Mouse (Mus musculus): ENCODE measurements at regions not wholly inside any gene's neighbourhood (a gene's known extent, or its start where the extent isn't known, plus 50 kb on each side); places are given as distances from the start of the nearest gene placed in this dataset.

GRCm38 (mm10) chr7:124914479-124914878 lies 530.0 kb upstream of the Kdm8 start:
- no peaks in the 10 kb centered on the region for H3K27me3 ChIP-seq (replicated peaks; ENCODE audit: control insufficient read depth, insufficient read depth, low read length)
- 52% methylated on average over 4 of the region's 4 CpGs for WGBS
- H3K4me2 ChIP-seq (ENCODE audit: low read length): no peak overlapping the region
- no peaks in the 10 kb centered on the region; the same call in 1 of the 2 replicates for H3K9me3 ChIP-seq (ENCODE audit: control insufficient read depth, low read length)
- H3K27ac ChIP-seq (ENCODE audit: low read depth): no peak overlapping the region
- no peaks in the 10 kb centered on the region for H3K36me3 ChIP-seq (ENCODE audit: control insufficient read depth, insufficient read depth, low read length)
- H3K4me1 ChIP-seq (replicated peaks; ENCODE audit: control insufficient read depth, insufficient read depth, low read length): no peaks in the 10 kb centered on the region
- no peak overlapping the region for H3K4me3 ChIP-seq (ENCODE audit: low read depth, low read length)
- no peak for DNase-seq (ENCODE audit: low spot score)
- H3K9ac ChIP-seq (ENCODE audit: low read length): no peak overlapping the region
- no peak for ATAC-seq (replicated peaks; ENCODE audit: low FRiP score, low TSS enrichment, low read depth)

- Histone ChIP-seq H3K4me3 (ENCODE audit: low read depth, low read length) (no peak overlapping the region), H3K36me3 (ENCODE audit: control insufficient read depth, insufficient read depth, low read length) (no peaks in the 10 kb centered on the region), H3K27me3 (replicated peaks; ENCODE audit: control insufficient read depth, insufficient read depth, low read length) (no peaks in the 10 kb centered on the region), H3K27ac (ENCODE audit: low read depth) (no peak overlapping the region), H3K4me2 (ENCODE audit: low read length) (no peak overlapping the region), H3K9me3 (ENCODE audit: control insufficient read depth, low read length) (no peaks in the 10 kb centered on the region), H3K4me1 (replicated peaks; ENCODE audit: control insufficient read depth, insufficient read depth, low read length) (no peaks in the 10 kb centered on the region), H3K9ac (ENCODE audit: low read length) (no peak overlapping the region)
- WGBS: 34% methylated on average over 6 of the region's 6 CpGs
- no peak for ATAC-seq (replicated peaks; ENCODE audit: low FRiP score, low TSS enrichment, low read depth)
- no peak for DNase-seq (ENCODE audit: low spot score)
Observed at GRCm38 (mm10) chr7:124914972-124915371, 529.5 kb upstream of the Kdm8 start.

- no peak overlapping the region for H3K4me3 ChIP-seq (ENCODE audit: low read depth, low read length)
- H3K4me1 ChIP-seq (replicated peaks; ENCODE audit: control insufficient read depth, insufficient read depth, low read length): no peaks in the 10 kb centered on the region
- no peak overlapping the region for H3K27ac ChIP-seq (ENCODE audit: low read depth)
- no peak overlapping the region for H3K4me2 ChIP-seq (ENCODE audit: low read length)
- no peak overlapping the region for H3K9ac ChIP-seq (ENCODE audit: low read length)
- DNase-seq (ENCODE audit: low spot score): no peak
- H3K9me3 ChIP-seq (ENCODE audit: control insufficient read depth, low read length): no peaks in the 10 kb centered on the region
- 57% methylated on average over 5 of the region's 5 CpGs for WGBS
- no peak for ATAC-seq (replicated peaks; ENCODE audit: low FRiP score, low TSS enrichment, low read depth)
- H3K36me3 ChIP-seq (ENCODE audit: control insufficient read depth, insufficient read depth, low read length): no peaks in the 10 kb centered on the region
- H3K27me3 ChIP-seq (replicated peaks; ENCODE audit: control insufficient read depth, insufficient read depth, low read length): no peaks in the 10 kb centered on the region
Observed at GRCm38 (mm10) chr7:124915637-124916036, 528.8 kb upstream of the Kdm8 start.

GRCm38 (mm10) chr7:124917606-124918120 lies 526.8 kb upstream of the Kdm8 start:
- Histone ChIP-seq H3K36me3 (ENCODE audit: control insufficient read depth, insufficient read depth, low read length) (no peaks in the 10 kb centered on the region), H3K9ac (ENCODE audit: low read length) (no peak overlapping the region), H3K4me3 (ENCODE audit: low read depth, low read length) (no peak overlapping the region), H3K9me3 (ENCODE audit: control insufficient read depth, low read length) (no peaks in the 10 kb centered on the region), H3K27ac (ENCODE audit: low read depth) (no peak overlapping the region), H3K4me2 (ENCODE audit: low read length) (no peak overlapping the region), H3K27me3 (replicated peaks; ENCODE audit: control insufficient read depth, insufficient read depth, low read length) (no peaks in the 10 kb centered on the region), H3K4me1 (replicated peaks; ENCODE audit: control insufficient read depth, insufficient read depth, low read length) (no peaks in the 10 kb centered on the region)
- no peak for ATAC-seq (replicated peaks; ENCODE audit: low FRiP score, low TSS enrichment, low read depth)
- DNase-seq (ENCODE audit: low spot score): no peak
- 30% methylated on average over 5 of the region's 5 CpGs for WGBS

GRCm38 (mm10) chr7:124922806-124923205 lies 521.7 kb upstream of the Kdm8 start:
- H3K9ac ChIP-seq (ENCODE audit: low read length): no peak overlapping the region
- WGBS: 48% methylated on average over 7 of the region's 7 CpGs
- DNase-seq (ENCODE audit: low spot score): no peak
- no peak overlapping the region for H3K4me2 ChIP-seq (ENCODE audit: low read length)
- no peaks in the 10 kb centered on the region for H3K4me1 ChIP-seq (replicated peaks; ENCODE audit: control insufficient read depth, insufficient read depth, low read length)
- no peaks in the 10 kb centered on the region for H3K36me3 ChIP-seq (ENCODE audit: control insufficient read depth, insufficient read depth, low read length)
- H3K27me3 ChIP-seq (replicated peaks; ENCODE audit: control insufficient read depth, insufficient read depth, low read length): no peaks in the 10 kb centered on the region
- no peak for ATAC-seq (replicated peaks; ENCODE audit: low FRiP score, low TSS enrichment, low read depth)
- H3K4me3 ChIP-seq (ENCODE audit: low read depth, low read length): no peak overlapping the region
- no peaks in the 10 kb centered on the region for H3K9me3 ChIP-seq (ENCODE audit: control insufficient read depth, low read length)
- H3K27ac ChIP-seq (ENCODE audit: low read depth): no peak overlapping the region

- no peak overlapping the region for H3K4me2 ChIP-seq (ENCODE audit: low read length)
- DNase-seq (ENCODE audit: low spot score) (no peak), ATAC-seq (replicated peaks; ENCODE audit: low FRiP score, low TSS enrichment, low read depth) (no peak)
- H3K4me1 ChIP-seq (replicated peaks; ENCODE audit: control insufficient read depth, insufficient read depth, low read length): no peaks in the 10 kb centered on the region
- H3K4me3 ChIP-seq (ENCODE audit: low read depth, low read length): no peak overlapping the region
- H3K36me3 ChIP-seq (ENCODE audit: control insufficient read depth, insufficient read depth, low read length): no peaks in the 10 kb centered on the region
- H3K9me3 ChIP-seq (ENCODE audit: control insufficient read depth, low read length): no peaks in the 10 kb centered on the region
- WGBS: 69% methylated on average over 3 of the region's 3 CpGs
- H3K27me3 ChIP-seq (replicated peaks; ENCODE audit: control insufficient read depth, insufficient read depth, low read length): no peaks in the 10 kb centered on the region
- H3K27ac ChIP-seq (ENCODE audit: low read depth): no peak overlapping the region
- H3K9ac ChIP-seq (ENCODE audit: low read length): no peak overlapping the region
Observed at GRCm38 (mm10) chr7:124933573-124933972, 510.9 kb upstream of the Kdm8 start.

GRCm38 (mm10) chr7:124939357-124939756 lies 505.1 kb upstream of the Kdm8 start:
- WGBS: 91% methylated on average over 1 of the region's 1 CpGs
- Histone ChIP-seq H3K27me3 (replicated peaks; ENCODE audit: control insufficient read depth, insufficient read depth, low read length) (no peaks in the 10 kb centered on the region), H3K4me1 (replicated peaks; ENCODE audit: control insufficient read depth, insufficient read depth, low read length) (no peaks in the 10 kb centered on the region), H3K9me3 (ENCODE audit: control insufficient read depth, low read length) (no peaks in the 10 kb centered on the region), H3K4me3 (ENCODE audit: low read depth, low read length) (no peak overlapping the region), H3K9ac (ENCODE audit: low read length) (no peak overlapping the region), H3K27ac (ENCODE audit: low read depth) (no peak overlapping the region), H3K4me2 (ENCODE audit: low read length) (no peak overlapping the region), H3K36me3 (ENCODE audit: control insufficient read depth, insufficient read depth, low read length) (no peaks in the 10 kb centered on the region)
- DNase-seq (ENCODE audit: low spot score) (no peak), ATAC-seq (replicated peaks; ENCODE audit: low FRiP score, low TSS enrichment, low read depth) (no peak)

GRCm38 (mm10) chr7:124941527-124941926 lies 502.9 kb upstream of the Kdm8 start:
- H3K9me3 ChIP-seq (ENCODE audit: control insufficient read depth, low read length): no peaks in the 10 kb centered on the region
- no peaks in the 10 kb centered on the region for H3K36me3 ChIP-seq (ENCODE audit: control insufficient read depth, insufficient read depth, low read length)
- H3K4me2 ChIP-seq (ENCODE audit: low read length): no peak overlapping the region
- no peaks in the 10 kb centered on the region for H3K27me3 ChIP-seq (replicated peaks; ENCODE audit: control insufficient read depth, insufficient read depth, low read length)
- no peak for ATAC-seq (replicated peaks; ENCODE audit: low FRiP score, low TSS enrichment, low read depth)
- WGBS: 42% methylated on average over 4 of the region's 4 CpGs
- H3K4me1 ChIP-seq (replicated peaks; ENCODE audit: control insufficient read depth, insufficient read depth, low read length): no peaks in the 10 kb centered on the region
- no peak overlapping the region for H3K4me3 ChIP-seq (ENCODE audit: low read depth, low read length)
- no peak overlapping the region for H3K27ac ChIP-seq (ENCODE audit: low read depth)
- no peak overlapping the region for H3K9ac ChIP-seq (ENCODE audit: low read length)
- no peak for DNase-seq (ENCODE audit: low spot score)

GRCm38 (mm10) chr7:124946424-124946823 lies 498.1 kb upstream of the Kdm8 start:
- no peak overlapping the region for H3K9ac ChIP-seq (ENCODE audit: low read length)
- no peaks in the 10 kb centered on the region for H3K27me3 ChIP-seq (replicated peaks; ENCODE audit: control insufficient read depth, insufficient read depth, low read length)
- DNase-seq (ENCODE audit: low spot score): no peak
- H3K4me1 ChIP-seq (replicated peaks; ENCODE audit: control insufficient read depth, insufficient read depth, low read length): no peaks in the 10 kb centered on the region
- WGBS: 52% methylated on average over 1 of the region's 1 CpGs
- H3K4me3 ChIP-seq (ENCODE audit: low read depth, low read length): no peak overlapping the region
- H3K4me2 ChIP-seq (ENCODE audit: low read length): no peak overlapping the region
- ATAC-seq (replicated peaks; ENCODE audit: low FRiP score, low TSS enrichment, low read depth): no peak
- H3K36me3 ChIP-seq (ENCODE audit: control insufficient read depth, insufficient read depth, low read length): no peaks in the 10 kb centered on the region
- no peaks in the 10 kb centered on the region for H3K9me3 ChIP-seq (ENCODE audit: control insufficient read depth, low read length)
- no peak overlapping the region for H3K27ac ChIP-seq (ENCODE audit: low read depth)

Data from intestine, embryonic 14.5 days (tissue).